Mouse (Mus musculus): ENCODE data around the gene Pinlyp. TPM values are rescaled to one million over a fixed set of nuclear protein-coding genes. Genes with fewer than 3 reads are reported as not detected.
"Not testable (repeated sequence)": the region's sequence is repeated elsewhere in the genome, so short reads cannot be mapped to it uniquely, and the experiment has no call there.

Pinlyp gene
- polyA plus RNA-seq, 1 experiment from 2014 or later, result 0.42 TPM

GRCm38 (mm10) chr7:24533806-24534205, 12.1 kb downstream of the Pinlyp start:
- WGBS, result 39% methylated on average over 42 of the region's 42 CpGs
- Histone ChIP-seq H3K27me3 (peaks cover 11% of the 10 kb centered on the region), H3K9ac (peak overlapping the region; percentile 40; the same call in 1 of the 2 replicates), H3K9me3 (peaks cover under 1% of the 10 kb centered on the region; the same call in 1 of the 2 replicates), H3K27ac (no peak overlapping the region), H3K4me2 (peak overlapping the region; percentile 30; the same call in 1 of the 2 replicates), H3K4me1 (peaks cover 30% of the 10 kb centered on the region), H3K36me3 (peaks cover 36% of the 10 kb centered on the region), H3K4me3 (peak overlapping the region; percentile 3; the same call in 1 of the 2 replicates)
- no peak for ATAC-seq (ENCODE audit: insufficient number of reproducible peaks, insufficient read depth, low FRiP score, low TSS enrichment, low read depth)

- WGBS, result 72% methylated on average over 28 of the region's 28 CpGs
- Histone ChIP-seq H3K27ac (no peak overlapping the region), H3K4me1 (peaks cover 30% of the 10 kb centered on the region), H3K36me3 (peaks cover 36% of the 10 kb centered on the region), H3K9me3 (no peaks in the 10 kb centered on the region), H3K9ac (no peak overlapping the region), H3K4me2 (no peak overlapping the region), H3K27me3 (peaks cover 11% of the 10 kb centered on the region), H3K4me3 (no peak overlapping the region)
- no peak for ATAC-seq (ENCODE audit: insufficient number of reproducible peaks, insufficient read depth, low FRiP score, low TSS enrichment, low read depth)
These were observed 12.8 kb downstream of the Pinlyp start for GRCm38 (mm10) chr7:24533031-24533571.

GRCm38 (mm10) chr7:24531211-24531971, 14.5 kb downstream of the Pinlyp start:
- Histone ChIP-seq H3K4me2 (peak overlapping the region; percentile 94), H3K36me3 (peaks cover 32% of the 10 kb centered on the region), H3K27ac (peak overlapping the region; percentile 80), H3K4me1 (peaks cover 39% of the 10 kb centered on the region), H3K27me3 (peaks cover 11% of the 10 kb centered on the region), H3K9me3 (no peaks in the 10 kb centered on the region), H3K4me3 (peak overlapping the region; percentile 68), H3K9ac (peak overlapping the region; percentile 92)
- under 1% methylated on average over 43 of the region's 43 CpGs for WGBS
- peak; percentile 50 for ATAC-seq (ENCODE audit: insufficient number of reproducible peaks, insufficient read depth, low FRiP score, low TSS enrichment, low read depth)

DNA sequence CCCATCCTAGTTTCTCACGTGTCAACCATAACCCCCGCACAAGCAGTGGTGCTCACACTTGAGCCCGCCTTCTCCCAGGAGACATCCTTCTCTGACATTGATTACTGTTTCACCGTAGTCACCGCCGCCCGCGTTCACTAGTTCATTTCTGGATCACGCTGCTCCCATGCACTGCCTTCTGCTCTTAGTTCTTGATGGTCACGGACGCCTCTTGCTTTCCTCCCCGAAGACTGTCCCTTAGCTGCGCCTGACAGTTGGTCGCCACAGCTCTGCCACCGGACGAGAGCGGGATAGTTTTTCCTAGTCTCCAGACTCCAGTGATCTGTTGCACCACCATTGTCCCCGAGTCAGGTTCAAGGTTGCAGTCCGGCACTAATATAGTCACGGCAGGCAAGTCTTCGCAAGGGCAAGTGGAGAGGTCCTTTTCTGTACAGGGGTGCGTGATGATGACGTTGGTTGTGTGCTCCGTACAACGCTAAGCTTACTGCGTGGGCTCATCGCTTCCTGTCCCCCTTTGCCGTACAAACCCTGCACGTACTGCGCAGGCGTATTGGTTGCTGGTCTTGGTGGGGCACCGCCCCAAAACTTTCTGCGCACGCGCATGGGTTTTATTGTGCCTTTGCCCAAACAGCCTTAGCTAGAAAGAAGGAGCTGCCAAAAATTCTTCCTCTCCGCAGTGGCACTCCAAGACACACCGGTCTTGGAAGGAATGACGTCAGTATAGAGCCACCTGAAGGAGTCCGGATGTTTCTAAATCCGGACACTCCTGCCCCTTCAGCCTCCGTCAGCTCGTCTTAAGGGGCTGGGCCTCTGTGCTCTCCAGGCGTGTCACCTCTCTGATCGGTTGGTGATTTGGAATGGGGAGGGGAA, 15.6 kb downstream of the Pinlyp start, which contains the start of gene Irgq:
Irgq (plus strand) TSS at position 628 of the 870 bp plus-strand sequence.
- peak; percentile 89 for ATAC-seq (ENCODE audit: insufficient number of reproducible peaks, insufficient read depth, low FRiP score, low TSS enrichment, low read depth)
- Histone ChIP-seq H3K27me3 (peaks cover 11% of the 10 kb centered on the region), H3K9me3 (no peaks in the 10 kb centered on the region), H3K4me1 (peaks cover 47% of the 10 kb centered on the region), H3K27ac (peak within 1 kb of the TSS; percentile 87), H3K4me2 (peak within 1 kb of the TSS; percentile 94), H3K4me3 (peak within 1 kb of the TSS; percentile 68), H3K36me3 (peaks cover 22% of the 10 kb centered on the region), H3K9ac (peak within 1 kb of the TSS; percentile 92)
- under 1% methylated on average over 44 of the region's 44 CpGs for WGBS

DNA sequence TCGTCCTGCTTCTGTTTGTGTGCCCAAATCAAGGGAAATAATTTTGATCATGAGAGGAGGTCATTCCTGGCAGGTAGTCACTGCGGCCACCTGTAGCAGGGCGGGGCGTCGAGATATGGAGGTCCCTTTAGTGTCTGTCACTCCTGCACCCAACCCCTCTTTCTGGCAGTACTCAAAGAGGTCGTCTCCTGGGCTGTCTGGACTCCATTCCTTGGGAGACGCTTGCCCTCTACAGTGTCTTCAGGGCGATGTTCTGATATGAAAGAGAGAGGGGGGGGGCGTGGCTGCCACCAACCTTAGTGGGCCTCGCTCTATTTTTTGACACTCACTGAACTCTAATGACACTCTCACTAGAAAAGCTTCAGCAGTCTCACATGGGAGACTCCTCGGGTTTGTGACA, 16.3 kb downstream of the Pinlyp start:
- peak overlapping the region; percentile 87; the same call in 1 of the 2 replicates for H3K27ac ChIP-seq
- peaks cover 11% of the 10 kb centered on the region for H3K27me3 ChIP-seq
- peaks cover 47% of the 10 kb centered on the region for H3K4me1 ChIP-seq
- H3K9me3 ChIP-seq, result no peaks in the 10 kb centered on the region
- WGBS, result 56% methylated on average over 11 of the region's 11 CpGs
- H3K36me3 ChIP-seq, result peaks cover 18% of the 10 kb centered on the region
- peak overlapping the region; percentile 68 for H3K4me3 ChIP-seq
- no peak for ATAC-seq (ENCODE audit: insufficient number of reproducible peaks, insufficient read depth, low FRiP score, low TSS enrichment, low read depth)
- H3K4me2 ChIP-seq, result peak overlapping the region; percentile 94
- H3K9ac ChIP-seq, result peak overlapping the region; percentile 92

DNA sequence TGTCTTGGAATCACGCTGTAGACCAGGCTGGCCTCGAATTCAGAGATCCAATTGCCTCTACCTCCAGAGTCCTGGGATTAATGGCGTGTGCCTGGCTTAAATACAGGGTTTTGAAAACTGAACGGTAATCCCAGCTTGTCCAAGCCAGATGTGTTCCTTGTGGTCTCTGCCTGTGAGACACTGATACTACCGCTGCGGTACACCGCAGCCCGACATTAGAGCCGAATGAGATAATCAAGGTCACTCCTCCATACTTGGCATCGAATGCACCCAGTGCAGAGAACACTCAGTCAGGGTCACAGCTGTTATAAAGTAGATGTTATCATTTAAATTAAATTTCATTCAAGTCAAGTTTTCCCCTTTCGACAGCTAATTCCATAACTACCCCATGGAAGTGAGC, 17.1 kb downstream of the Pinlyp start:
- no peaks in the 10 kb centered on the region for H3K9me3 ChIP-seq
- peaks cover 42% of the 10 kb centered on the region for H3K4me1 ChIP-seq

GRCm38 (mm10) chr7:24525686-24526420, 20.1 kb downstream of the Pinlyp start:
- peak overlapping the region; percentile 90 for H3K27ac ChIP-seq
- no peak overlapping the region for H3K9ac ChIP-seq
- H3K4me1 ChIP-seq, result peaks cover 24% of the 10 kb centered on the region
- H3K36me3 ChIP-seq, result no peaks in the 10 kb centered on the region
- no peak for ATAC-seq (ENCODE audit: insufficient number of reproducible peaks, insufficient read depth, low FRiP score, low TSS enrichment, low read depth)
- H3K4me3 ChIP-seq, result no peak overlapping the region
- no peaks in the 10 kb centered on the region for H3K9me3 ChIP-seq
- no peaks in the 10 kb centered on the region for H3K27me3 ChIP-seq
- 70% methylated on average over 12 of the region's 12 CpGs for whole genome bisulfite sequencing
- H3K4me2 ChIP-seq, result peak overlapping the region; percentile 38

More for the DNA sequence above, 17.1 kb downstream of the Pinlyp start:
- no peak for ATAC-seq (ENCODE audit: insufficient number of reproducible peaks, insufficient read depth, low FRiP score, low TSS enrichment, low read depth)
- Histone ChIP-seq H3K4me3 (no peak overlapping the region), H3K27ac (no peak overlapping the region), H3K36me3 (peaks cover 11% of the 10 kb centered on the region), H3K9ac (no peak overlapping the region), H3K27me3 (peaks cover 10% of the 10 kb centered on the region), H3K4me2 (no peak overlapping the region)
- 77% methylated on average over 11 of the region's 11 CpGs for WGBS

DNA sequence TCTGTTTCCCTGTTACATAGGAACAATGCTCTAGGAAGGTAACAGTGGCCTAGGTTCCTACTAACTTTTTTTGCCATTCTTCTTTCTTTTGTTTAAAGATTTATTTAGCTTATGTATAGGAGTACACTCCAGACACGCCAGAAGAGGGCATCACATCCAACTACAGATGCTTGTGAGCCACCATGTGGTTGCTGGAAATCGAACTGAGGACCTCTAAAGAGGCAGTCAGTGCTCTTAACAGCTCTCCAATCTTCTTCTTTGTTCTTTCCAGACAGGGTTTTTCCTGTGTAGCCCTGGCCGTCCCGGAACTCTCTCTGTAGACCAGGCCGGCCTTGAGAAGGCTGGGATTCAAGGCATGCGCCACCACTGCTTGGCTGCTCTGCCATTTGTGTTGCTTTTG, 20.9 kb downstream of the Pinlyp start:
- 81% methylated on average over 6 of the region's 6 CpGs for WGBS
- H3K27me3 ChIP-seq, result no peaks in the 10 kb centered on the region
- no peak overlapping the region for H3K27ac ChIP-seq
- H3K4me1 ChIP-seq, result peaks cover 24% of the 10 kb centered on the region
- ATAC-seq (ENCODE audit: insufficient number of reproducible peaks, insufficient read depth, low FRiP score, low TSS enrichment, low read depth), result no peak
- no peaks in the 10 kb centered on the region for H3K36me3 ChIP-seq
- H3K4me2 ChIP-seq, result no peak overlapping the region
- no peak overlapping the region for H3K9ac ChIP-seq
- H3K9me3 ChIP-seq, result no peaks in the 10 kb centered on the region
- no peak overlapping the region for H3K4me3 ChIP-seq

GRCm38 (mm10) chr7:24523723-24524122, 22.2 kb downstream of the Pinlyp start:
- Histone ChIP-seq H3K4me2 (no peak overlapping the region), H3K9ac (no peak overlapping the region), H3K27me3 (no peaks in the 10 kb centered on the region), H3K9me3 (no peaks in the 10 kb centered on the region), H3K36me3 (peaks cover under 1% of the 10 kb centered on the region; the same call in 1 of the 2 replicates), H3K27ac (no peak overlapping the region), H3K4me1 (peaks cover 17% of the 10 kb centered on the region), H3K4me3 (no peak overlapping the region)
- no peak for ATAC-seq (ENCODE audit: insufficient number of reproducible peaks, insufficient read depth, low FRiP score, low TSS enrichment, low read depth)
- WGBS, result 84% methylated on average over 6 of the region's 6 CpGs

GRCm38 (mm10) chr7:24522805-24523204, 23.1 kb downstream of the Pinlyp start:
- WGBS, result 51% methylated on average over 5 of the region's 5 CpGs
- no peak for ATAC-seq (ENCODE audit: insufficient number of reproducible peaks, insufficient read depth, low FRiP score, low TSS enrichment, low read depth)
- no peak overlapping the region for H3K4me3 ChIP-seq

DNA sequence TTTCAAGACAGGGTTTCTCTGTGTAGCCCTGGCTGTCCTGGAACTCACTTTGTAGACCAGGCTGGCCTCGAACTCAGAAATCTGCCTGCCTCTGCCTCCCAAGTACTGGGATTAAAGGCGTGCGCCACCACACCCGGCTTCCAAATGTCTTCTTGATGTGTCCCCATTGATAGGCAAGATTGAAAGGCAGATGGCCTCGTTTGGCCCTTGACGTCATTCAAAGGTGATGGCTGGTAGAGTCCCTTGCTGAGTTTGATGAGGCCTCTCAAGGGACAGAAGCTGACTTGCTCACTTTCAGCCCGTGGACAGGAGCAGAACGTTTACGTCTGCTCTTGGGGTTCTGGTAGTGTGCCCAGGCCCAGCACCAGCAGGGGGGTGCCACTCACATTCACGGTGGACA, 25.9 kb downstream of the Pinlyp start:
- H3K9ac ChIP-seq; H3K4me1 ChIP-seq; H3K4me2 ChIP-seq; H3K27me3 ChIP-seq; H3K27ac ChIP-seq; H3K4me3 ChIP-seq; H3K9me3 ChIP-seq; ATAC-seq (ENCODE audit: insufficient number of reproducible peaks, insufficient read depth, low FRiP score, low TSS enrichment, low read depth): not testable (repeated sequence)
- 91% methylated on average over 10 of the region's 10 CpGs for WGBS
- peaks cover 23% of the 10 kb centered on the region for H3K36me3 ChIP-seq

More at GRCm38 (mm10) chr7:24522805-24523204, 23.1 kb downstream of the Pinlyp start:
- peaks cover 4% of the 10 kb centered on the region for H3K36me3 ChIP-seq
- no peak overlapping the region for H3K4me2 ChIP-seq
- H3K9me3 ChIP-seq, result no peaks in the 10 kb centered on the region
- no peak overlapping the region for H3K27ac ChIP-seq
- H3K9ac ChIP-seq, result no peak overlapping the region
- H3K27me3 ChIP-seq, result no peaks in the 10 kb centered on the region
- H3K4me1 ChIP-seq, result peaks cover 17% of the 10 kb centered on the region

Data from embryonic facial prominence, embryonic 13.5 days (tissue).